Comparison of ENCODE assay signal across 23 mouse cellular contexts in genomic region chr8:79331017-79331416, GRCm38 (mm10). TPM values are rescaled to one million over a fixed set of nuclear protein-coding genes. Genes with fewer than 3 reads are reported as not detected.
A peak's percentile ranks its signal among the peaks of the same experiment; 100 is the strongest.
DNase-seq lines count a peak whose midpoint lies in the region; ATAC-seq and TF ChIP-seq lines count a peak whose summit lies in the region.
"Had no signal": no experiment of that assay in that cellular context is flagged by ENCODE, and none has a peak within 500 bp of the region (broad histone marks: within the 10 kb centered on the region; RNA-seq: fewer than 3 reads in every experiment).

No protein-coding gene starts in this region.

- H3K4me2 ChIP-seq in heart, postnatal 0 days (ENCODE audit: low read depth, low read length) = no peak overlapping the region
- no peak overlapping the region for H3K4me2 ChIP-seq in heart, embryonic 11.5 days
- H3K4me2 ChIP-seq: heart, embryonic 15.5 days; hindbrain, embryonic 14.5 days; kidney, embryonic 15.5 days had no signal

- peak; percentile 89 for ATAC-seq in heart, postnatal 0 days (ENCODE audit: insufficient read depth, low read depth)
- no peak for ATAC-seq in heart, embryonic 11.5 days (replicated peaks; ENCODE audit: insufficient number of reproducible peaks, low FRiP score, low TSS enrichment)
- ATAC-seq: activated CD4-positive, CD25-positive, alpha-beta regulatory T cell, adult 4 months; forebrain, embryonic 14.5 days; intestine, embryonic 16.5 days; Patski had no signal

- H3K27ac ChIP-seq in heart, postnatal 0 days (ENCODE audit: low read depth) = no peak overlapping the region
- H3K27ac ChIP-seq in heart, embryonic 11.5 days (ENCODE audit: low read depth, low read length) = no peak overlapping the region
- H3K27ac ChIP-seq: forebrain, embryonic 10.5 days; heart, embryonic 15.5 days; hindbrain, embryonic 10.5 days; hindbrain, embryonic 14.5 days; kidney, embryonic 15.5 days had no signal

- H3K27me3 ChIP-seq in heart, postnatal 0 days (ENCODE audit: control insufficient read depth, insufficient read depth, low read length) = no peaks in the 10 kb centered on the region
- no peaks in the 10 kb centered on the region for H3K27me3 ChIP-seq in heart, embryonic 11.5 days (ENCODE audit: control insufficient read depth, insufficient read depth, low read length)
- H3K27me3 ChIP-seq: heart, embryonic 15.5 days; kidney, embryonic 15.5 days; Patski had no signal

- TF ChIP-seq EP300 in heart, postnatal 0 days (IDR thresholded peaks at IDR 0.05; ENCODE audit: low read depth) = no peak

- no peak overlapping the region for H3K4me3 ChIP-seq in heart, postnatal 0 days (ENCODE audit: low read depth, low read length)
- no peak overlapping the region for H3K4me3 ChIP-seq in heart, embryonic 11.5 days (ENCODE audit: low read depth, low read length)
- H3K4me3 ChIP-seq: forebrain, embryonic 10.5 days; heart, embryonic 15.5 days; hindbrain, embryonic 10.5 days; kidney, embryonic 15.5 days had no signal

- H3K9me3 ChIP-seq in heart, postnatal 0 days (replicated peaks; ENCODE audit: control insufficient read depth, low read length) = peaks cover 6% of the 10 kb centered on the region; the same call in 1 of the 2 replicates
- no peaks in the 10 kb centered on the region for H3K9me3 ChIP-seq in heart, embryonic 11.5 days (replicated peaks; ENCODE audit: control insufficient read depth, low read length)
- H3K9me3 ChIP-seq: heart, embryonic 15.5 days; kidney, embryonic 15.5 days had no signal

- TF ChIP-seq CTCF in heart, postnatal 0 days (IDR thresholded peaks at IDR 0.05; ENCODE audit: low read depth) = no peak

- 36% methylated on average over 9 of the region's 9 CpGs for WGBS in heart, postnatal 0 days
- 69% methylated on average over 9 of the region's 9 CpGs for WGBS in heart, embryonic 11.5 days (ENCODE audit: insufficient replicate concordance)

- H3K36me3 ChIP-seq in heart, postnatal 0 days (replicated peaks; ENCODE audit: control insufficient read depth, insufficient read depth, low read length) = no peaks in the 10 kb centered on the region
- no peaks in the 10 kb centered on the region for H3K36me3 ChIP-seq in heart, embryonic 11.5 days (ENCODE audit: control insufficient read depth, insufficient read depth, low read length)
- H3K36me3 ChIP-seq: forebrain, embryonic 10.5 days; heart, embryonic 15.5 days; kidney, embryonic 15.5 days had no signal

- peaks cover 10% of the 10 kb centered on the region; the same call in 1 of the 2 replicates for H3K4me1 ChIP-seq in heart, postnatal 0 days (ENCODE audit: control insufficient read depth, insufficient read depth)
- H3K4me1 ChIP-seq in heart, embryonic 11.5 days (ENCODE audit: control insufficient read depth, insufficient read depth, low read length) = 0 out of 2 replicates have a peak, but pooled peaks cover 3% of the 10 kb centered on the region
- H3K4me1 ChIP-seq: hindbrain, embryonic 10.5 days; kidney, embryonic 15.5 days had no signal

- H3K9ac ChIP-seq in heart, postnatal 0 days (replicated peaks; ENCODE audit: low read depth, low read length) = no peak overlapping the region
- no peak overlapping the region for H3K9ac ChIP-seq in heart, embryonic 11.5 days (ENCODE audit: low read depth, low read length)
- H3K9ac ChIP-seq: heart, embryonic 15.5 days; hindbrain, embryonic 14.5 days; kidney, embryonic 15.5 days had no signal

- intact Hi-C loops in heart, postnatal 36 days (cut with DNase I) = no loop called here

- peak; percentile 24 for DNase-seq in heart, adult 8-10 months (ENCODE audit: low spot score)
- DNase-seq in heart, postnatal 36 days = no peak
- peak; percentile 29 for DNase-seq in heart, postnatal 0 days (ENCODE audit: low spot score)
- DNase-seq in NIH3T3 (ENCODE audit: low read depth) = peak; percentile 32
- DNase-seq in fat pad, adult 2 months (ENCODE audit: extremely low read depth, low read depth, low spot score) = peak; percentile 85
- DNase-seq in frontal cortex, postnatal 10 days (ENCODE audit: low spot score in 2 of 2) = no peak
- DNase-seq in left cerebral cortex, adult 18-20 months (ENCODE audit: low spot score in 2 of 2) = no peak
- DNase-seq: adrenal gland, postnatal 14 days; cerebellum, adult 11-12 months; cerebellum, adult 9-11 months; cerebellum, postnatal 36 days; gastrocnemius, postnatal 36 days; kidney, adult 2 months had no signal

RNA-seq across cellular contexts. Expression of gene Mmaa, which starts 36.3 kb away (rescaled TPM):
- 10 to 100 TPM; 41.6 to 49.0 (median 46.5) TPM for total RNA-seq in heart, adult 8-10 months (2022)
- 10 to 100 TPM; 36.1 to 42.9 TPM for total RNA-seq in heart, postnatal 36 days (2021)
- total RNA-seq in heart, postnatal 0 days (2014; rRNA removed; ENCODE audit: low replicate concordance) = 9.6 and 11.3 TPM in 2 replicates
- 14.0 and 18.3 TPM in 2 replicates for polyA plus RNA-seq in heart, postnatal 0 days (2015; fragmentation: Nextera tagmentation; extraction: Ambion mirVana)
- polyA plus RNA-seq in heart, embryonic 11.5 days (2014; fragmentation: Nextera tagmentation; extraction: Ambion mirVana) = 9.4 and 9.6 TPM in 2 replicates
- total RNA-seq in left cerebral cortex, adult 18-20 months (2021) = 10 to 100 TPM; 25.8 to 27.6 TPM

Comparison
In these comparisons a context has a peak if more than half of its experiments do, and no peak if none do; other contexts are left out.
1. DNase-seq: peak in heart, adult 8-10 months (single experiment), heart, postnatal 0 days (single experiment), NIH3T3 (single experiment) and fat pad, adult 2 months (single experiment); none in heart, postnatal 36 days (0 of 2), frontal cortex, postnatal 10 days (0 of 2) and left cerebral cortex, adult 18-20 months (0 of 2).